Mouse (Mus musculus): Measurements from ENCODE around the gene Taf8.

Gene Taf8

GRCm38 (mm10) chr17:47484241-47484921 is 17.7 kb downstream of the Taf8 start:
- no peak for DNase-seq (ENCODE audit: low spot score)

DNA sequence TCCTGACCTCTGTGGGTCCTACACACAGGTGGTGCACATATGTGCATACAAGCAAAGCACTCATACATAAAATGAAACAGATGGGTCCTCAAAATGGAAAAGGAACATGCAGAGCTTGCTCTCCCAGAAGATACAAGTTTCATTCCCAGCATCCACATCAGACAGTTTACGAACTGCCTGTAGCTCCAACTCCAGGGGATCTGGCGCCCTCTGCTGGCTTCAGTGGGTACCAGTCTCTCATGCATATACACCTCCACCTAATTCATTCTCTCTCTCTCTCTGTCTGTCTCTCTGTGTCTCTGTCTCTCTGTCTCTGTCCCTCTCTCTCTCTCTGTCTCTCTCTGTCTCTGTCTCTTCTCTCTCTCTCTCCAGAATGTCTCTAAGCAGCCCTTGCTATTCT is 19.7 kb downstream of the Taf8 start:
- DNase-seq (ENCODE audit: low spot score), result peak; percentile 80

DNA sequence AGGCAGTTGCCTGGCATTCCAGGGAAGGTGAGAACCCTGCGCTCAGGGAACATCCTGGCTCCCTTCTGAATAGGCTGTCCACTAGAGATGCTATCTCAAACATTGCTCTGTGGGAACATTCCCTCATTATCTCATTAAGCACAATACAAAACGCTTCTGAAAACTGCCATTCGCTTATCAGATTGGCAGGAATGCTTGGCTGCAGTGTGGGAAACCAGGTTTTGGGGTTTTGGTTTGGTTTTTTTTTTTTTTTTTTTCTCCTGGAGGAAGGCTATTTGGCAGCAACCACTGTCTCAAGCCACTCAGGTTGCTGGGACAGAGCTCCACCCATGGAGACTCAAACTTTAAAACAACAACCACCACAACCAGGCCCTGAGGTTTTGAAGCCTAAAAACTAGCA is 22.2 kb downstream of the Taf8 start:
- no peak for DNase-seq (ENCODE audit: low spot score)

- no peak for DNase-seq (ENCODE audit: low spot score)
Observed at GRCm38 (mm10) chr17:47475714-47476113, 26.4 kb downstream of the Taf8 start.

GRCm38 (mm10) chr17:47475181-47475580 is 26.9 kb downstream of the Taf8 start:
- DNase-seq (ENCODE audit: low spot score), result no peak

DNA sequence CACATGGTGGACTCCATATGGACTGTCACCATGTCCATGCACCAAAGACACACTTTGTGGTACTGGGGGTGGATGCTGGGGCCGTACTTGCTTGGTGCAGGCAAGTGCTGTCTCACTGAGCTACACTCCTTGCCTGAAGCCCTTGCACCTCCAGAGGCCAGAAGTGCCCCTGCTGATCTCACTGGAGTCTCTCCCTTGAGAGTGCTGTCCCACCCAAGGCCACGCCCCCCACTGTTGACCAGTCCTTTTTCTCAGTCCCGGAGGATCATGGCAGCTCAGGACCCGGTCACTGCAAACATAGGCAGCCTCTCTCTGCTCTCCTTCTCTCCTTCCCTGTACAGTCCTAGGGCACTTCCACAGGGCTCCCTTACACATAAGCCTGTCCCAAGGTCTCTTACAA is 27.8 kb downstream of the Taf8 start:
- no peak for DNase-seq (ENCODE audit: low spot score)

GRCm38 (mm10) chr17:47473434-47473974 is 28.6 kb downstream of the Taf8 start:
- peak; percentile 72 for DNase-seq (ENCODE audit: low spot score)

DNA sequence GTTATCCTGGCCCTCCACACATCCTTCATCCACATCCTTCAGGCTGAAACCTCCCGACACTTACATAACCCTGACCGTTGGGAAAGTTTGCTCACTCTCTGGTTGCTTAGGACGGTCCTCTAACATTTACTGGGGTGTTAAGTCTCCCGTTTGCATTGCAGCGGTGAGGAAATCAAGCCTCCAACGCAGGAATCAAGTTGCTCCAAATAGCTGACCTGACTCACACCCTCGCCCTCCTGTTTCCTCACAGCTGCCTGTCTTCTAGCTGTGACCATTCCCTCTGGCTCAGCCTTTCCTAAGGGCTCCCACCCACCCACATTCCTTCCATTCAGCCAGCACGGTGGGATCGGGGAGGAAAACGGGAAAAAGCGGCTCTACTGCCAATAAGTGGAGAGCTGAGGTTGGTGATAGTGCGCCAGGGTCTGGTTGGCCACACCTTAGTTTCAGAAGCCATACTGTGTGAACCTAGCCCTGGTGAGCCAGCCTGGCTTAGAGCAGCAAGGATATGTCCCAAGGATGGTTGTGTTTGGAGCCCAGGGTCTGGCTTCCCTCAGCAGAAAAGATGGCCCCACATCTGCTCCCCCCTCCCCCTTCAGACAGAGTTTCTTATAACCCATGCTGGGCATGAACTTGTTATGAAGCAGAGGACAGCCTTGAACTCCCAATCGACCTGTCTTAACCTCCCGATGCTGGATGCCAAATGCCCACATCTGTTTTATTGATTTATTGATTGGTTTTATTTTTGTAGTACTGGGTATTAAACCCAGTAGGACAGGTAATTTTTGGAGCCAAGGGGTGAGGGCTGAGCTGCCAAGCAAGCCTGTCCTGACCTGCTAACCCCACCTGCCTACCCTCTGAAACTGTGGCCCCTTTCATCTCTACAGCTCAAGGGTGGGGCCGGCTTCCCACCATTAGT is 29.4 kb downstream of the Taf8 start:
- no peak for DNase-seq (ENCODE audit: low spot score)

GRCm38 (mm10) chr17:47470686-47471085 is 31.4 kb downstream of the Taf8 start:
- no peak for DNase-seq (ENCODE audit: low spot score)

- no peak for DNase-seq (ENCODE audit: low spot score)
Observed at GRCm38 (mm10) chr17:47470121-47470520, 32.0 kb downstream of the Taf8 start.

- no peak for DNase-seq (ENCODE audit: low spot score)
Observed at GRCm38 (mm10) chr17:47469642-47470041, 32.5 kb downstream of the Taf8 start.

- DNase-seq (ENCODE audit: low spot score), result no peak
Observed at GRCm38 (mm10) chr17:47468466-47468865, 33.6 kb downstream of the Taf8 start.

DNA sequence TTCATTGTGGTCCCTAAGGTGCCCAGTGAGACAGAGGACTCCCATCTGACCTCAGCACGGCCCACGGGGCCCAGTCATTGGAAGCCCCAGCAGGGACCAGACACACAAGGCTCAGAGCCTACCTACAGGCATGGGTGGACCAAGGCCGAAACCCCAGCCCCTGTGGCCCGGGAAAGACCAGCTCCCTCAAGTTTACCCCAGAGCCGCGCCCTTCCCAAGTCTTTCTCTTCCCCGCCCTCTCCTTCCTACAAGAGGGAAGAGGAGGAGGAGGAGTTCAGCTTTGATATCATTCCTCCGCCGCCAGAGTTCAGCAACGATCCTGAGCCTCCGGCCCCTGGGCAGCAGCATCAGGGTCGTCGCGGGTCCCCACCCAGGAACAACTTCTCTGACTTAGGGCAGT is 34.0 kb downstream of the Taf8 start:
- DNase-seq (ENCODE audit: low spot score), result no peak

GRCm38 (mm10) chr17:47467659-47468058 is 34.4 kb downstream of the Taf8 start:
- DNase-seq (ENCODE audit: low spot score), result no peak

GRCm38 (mm10) chr17:47466284-47466683 is 35.8 kb downstream of the Taf8 start:
- DNase-seq (ENCODE audit: low spot score), result no peak

DNA sequence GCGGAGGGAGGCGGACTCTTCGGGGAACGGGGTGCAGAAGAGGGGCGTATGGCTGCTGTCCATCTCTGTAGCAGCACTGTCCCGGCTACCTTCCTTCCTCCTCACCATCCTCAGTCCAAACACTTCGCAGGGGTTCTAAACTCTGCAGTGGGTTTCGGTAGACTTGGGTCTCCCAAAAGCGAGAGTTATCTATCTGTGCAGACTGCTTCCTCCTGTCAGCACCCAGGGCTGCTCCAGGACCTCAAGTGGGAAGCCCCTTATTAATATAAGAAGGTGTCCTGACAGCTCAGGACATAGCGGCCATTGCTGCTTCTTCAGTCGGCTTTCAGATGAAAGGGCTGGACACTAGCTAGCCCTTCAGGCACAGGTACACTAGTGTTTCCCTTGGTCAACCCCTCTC is 37.1 kb downstream of the Taf8 start:
- DNase-seq (ENCODE audit: low spot score), result no peak

- no peak for DNase-seq (ENCODE audit: low spot score)
Observed at GRCm38 (mm10) chr17:47464248-47464965, 37.7 kb downstream of the Taf8 start.

DNA sequence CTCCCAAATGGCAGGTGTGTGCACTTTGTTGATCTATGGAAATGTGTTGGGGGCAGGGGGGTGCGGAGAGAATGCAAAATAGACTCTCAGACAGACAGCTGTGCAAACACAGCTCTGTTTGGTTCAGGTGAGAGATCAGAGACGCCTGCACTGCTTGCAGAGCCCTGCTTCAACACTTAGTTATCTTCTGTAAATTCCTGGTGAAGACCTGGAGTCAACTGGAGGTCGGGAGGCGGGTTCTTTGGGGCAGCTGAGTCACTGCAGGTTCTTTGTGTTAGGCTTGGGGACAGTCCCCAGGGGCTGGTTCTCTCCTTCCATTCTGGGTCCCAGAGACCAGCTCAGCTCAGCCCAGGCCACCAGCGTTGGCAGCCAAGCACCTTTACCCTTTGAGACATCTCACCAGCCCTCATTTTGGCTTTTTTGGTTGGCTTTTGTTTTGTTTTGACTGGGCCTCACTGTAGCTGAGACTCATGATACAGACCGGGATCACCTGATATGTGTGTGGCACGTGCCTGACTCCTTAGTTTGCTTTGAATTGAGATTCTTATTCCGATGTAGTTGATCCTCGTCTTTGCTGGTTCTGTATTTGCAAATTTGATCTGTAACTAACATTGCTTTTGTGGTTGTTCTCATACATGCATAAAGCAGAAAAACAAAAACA is 39.2 kb downstream of the Taf8 start:
- no peak for DNase-seq (ENCODE audit: low spot score)

GRCm38 (mm10) chr17:47462209-47462608 is 39.9 kb downstream of the Taf8 start:
- DNase-seq (ENCODE audit: low spot score), result no peak

DNA sequence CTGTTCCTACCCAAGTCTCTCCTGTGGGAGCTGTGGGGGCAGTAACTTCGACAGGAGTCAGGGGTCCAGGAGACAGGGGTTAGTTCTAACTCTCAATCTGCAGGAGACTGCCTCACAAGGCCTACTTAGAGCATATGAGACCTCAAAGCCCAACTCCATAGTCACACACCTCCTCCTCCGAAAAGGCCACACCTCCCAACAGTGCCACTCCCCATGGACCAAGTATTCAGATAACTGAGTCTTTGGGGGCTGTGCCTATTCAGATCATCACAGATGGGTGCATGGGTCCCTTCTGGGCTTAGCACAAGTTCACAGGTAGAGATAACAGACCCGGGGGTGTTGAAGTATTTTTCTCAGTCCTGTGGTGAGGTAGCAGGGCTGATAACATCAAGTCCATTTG is 40.4 kb downstream of the Taf8 start:
- DNase-seq (ENCODE audit: low spot score), result no peak

DNA sequence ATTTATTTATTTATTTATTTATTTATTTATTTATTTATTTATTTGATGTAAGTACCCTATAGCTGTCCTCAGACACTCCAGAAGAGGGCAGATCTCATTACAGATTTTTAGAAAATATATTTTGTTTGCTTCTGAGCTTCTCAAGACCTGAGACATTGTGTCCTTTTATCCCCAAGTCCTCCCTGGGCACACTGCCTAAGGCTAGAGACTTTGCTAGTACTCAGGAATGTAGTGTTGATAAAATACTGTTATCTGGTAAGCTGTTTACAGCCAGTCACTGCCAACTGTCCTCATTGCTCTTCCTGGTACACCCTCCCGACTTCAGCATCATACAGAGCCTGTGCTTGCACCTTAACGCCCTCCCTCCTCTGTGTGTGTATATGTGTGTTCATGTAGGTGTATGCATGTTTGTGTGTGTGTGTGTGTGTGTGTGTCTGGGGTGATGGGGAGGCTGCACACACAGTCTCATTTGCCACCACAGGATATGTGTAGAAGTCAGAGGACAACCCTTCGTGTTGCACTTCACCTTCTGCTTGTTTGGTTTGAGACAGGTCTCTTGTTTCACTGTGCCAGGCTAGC is 42.7 kb downstream of the Taf8 start:
- no peak for DNase-seq (ENCODE audit: low spot score)

DNA sequence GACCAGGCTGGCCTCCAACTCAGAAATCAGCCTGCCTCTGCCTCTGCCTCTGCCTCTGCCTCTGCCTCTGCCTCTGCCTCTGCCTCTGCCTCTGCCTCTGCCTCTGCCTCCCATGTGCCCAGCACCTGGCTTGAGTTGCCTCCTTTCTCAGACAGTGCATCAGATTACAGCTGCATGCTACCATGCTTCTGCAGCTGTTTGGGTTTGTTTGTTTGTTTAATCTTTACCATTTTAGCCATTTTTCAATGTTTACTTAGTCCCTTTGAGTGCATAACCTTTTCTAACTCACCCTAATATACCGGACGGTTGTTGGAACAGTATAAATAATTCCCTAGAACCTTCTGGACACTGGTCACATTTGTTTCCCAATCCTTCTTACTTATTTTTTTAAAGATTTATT is 43.2 kb downstream of the Taf8 start:
- no peak for DNase-seq (ENCODE audit: low spot score)

Measured in urinary bladder, postnatal 25 days (tissue).